Mouse (Mus musculus) heart, adult 11 months (tissue): ENCODE results near the gene Gm7137.
A peak's percentile ranks its signal among the peaks of the same experiment; 100 is the strongest.
"Not testable (repeated sequence)": the region's sequence is repeated elsewhere in the genome, so short reads cannot be mapped to it uniquely, and the experiment has no call there.

ENCODE experiments used
- DNase-seq: peaks from one replicate; pipeline ENCODE4 v3.0.0; 2022

The Gm7137 gene

DNA sequence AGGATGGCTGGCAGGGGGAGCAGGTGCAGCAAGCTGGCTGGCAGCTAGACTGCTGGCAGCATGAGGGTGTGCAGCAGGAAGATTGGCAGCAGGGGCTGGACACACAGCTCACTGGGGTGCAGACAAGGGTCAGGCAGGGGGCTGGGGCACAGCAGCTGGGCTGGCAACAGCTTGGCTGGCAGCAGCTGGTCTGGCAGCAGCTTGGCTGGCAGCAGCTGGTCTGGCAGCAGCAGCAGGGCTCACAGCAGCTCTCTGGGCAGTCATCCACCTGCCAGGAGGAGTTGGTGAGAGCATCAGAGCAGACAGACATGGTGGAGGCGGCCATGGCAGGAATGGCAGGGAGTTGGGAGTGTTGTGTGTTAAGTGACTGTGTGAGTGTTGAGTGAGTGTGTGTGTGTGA, at the start of gene Gm7137:
TSS of gene Gm7137 (minus strand) at position 325 of the 400 bp plus-strand sequence.
- peak; percentile 95 for DNase-seq

DNA sequence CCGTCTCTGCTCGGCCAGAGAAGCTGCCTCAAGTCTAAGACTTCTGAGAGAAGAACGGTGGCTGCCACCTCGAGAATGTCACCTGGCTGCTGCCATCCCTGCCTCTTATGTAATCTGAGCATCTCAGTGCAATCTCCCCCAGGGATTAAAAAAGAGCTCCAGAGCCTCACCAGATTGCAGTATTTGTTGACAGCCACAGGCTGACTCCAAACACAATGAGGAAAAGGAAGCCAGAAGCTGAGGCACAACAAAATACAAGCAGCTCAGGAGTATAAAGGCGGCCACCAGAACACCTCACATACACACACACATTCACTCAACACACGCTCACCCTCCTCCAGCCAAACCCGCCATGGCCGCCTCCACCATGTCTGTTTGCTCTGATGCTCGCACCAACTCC, 47.6 kb upstream of the Gm7137 start, which contains the start of gene Krtap10-10:
TSS of gene Krtap10-10 (plus strand) at position 301 of the 400 bp plus-strand sequence.
- no peak for DNase-seq

DNA sequence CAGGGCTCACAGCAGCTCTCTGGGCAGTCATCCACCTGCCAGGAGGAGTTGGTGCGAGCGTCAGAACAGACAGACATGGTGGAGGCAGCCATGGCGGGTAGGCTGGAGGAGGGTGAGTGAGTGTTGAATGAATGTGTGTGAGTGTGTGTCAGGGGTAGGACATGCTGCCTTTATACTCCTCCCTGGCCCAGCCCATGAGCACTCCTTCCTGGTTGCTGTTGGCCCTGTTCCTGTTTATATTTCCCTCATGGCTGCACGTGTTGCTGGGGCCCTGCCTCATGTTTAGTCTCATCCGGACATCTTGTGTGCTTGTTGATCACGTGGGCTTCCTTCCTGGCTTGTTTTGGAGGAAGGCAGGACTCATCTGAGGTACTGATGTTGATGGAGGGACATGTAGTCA, 39.0 kb upstream of the Gm7137 start, which contains the start of gene Krtap10-4:
TSS of gene Krtap10-4 (minus strand) at position 145 of the 400 bp plus-strand sequence.
- DNase-seq: peak; percentile 91

DNA sequence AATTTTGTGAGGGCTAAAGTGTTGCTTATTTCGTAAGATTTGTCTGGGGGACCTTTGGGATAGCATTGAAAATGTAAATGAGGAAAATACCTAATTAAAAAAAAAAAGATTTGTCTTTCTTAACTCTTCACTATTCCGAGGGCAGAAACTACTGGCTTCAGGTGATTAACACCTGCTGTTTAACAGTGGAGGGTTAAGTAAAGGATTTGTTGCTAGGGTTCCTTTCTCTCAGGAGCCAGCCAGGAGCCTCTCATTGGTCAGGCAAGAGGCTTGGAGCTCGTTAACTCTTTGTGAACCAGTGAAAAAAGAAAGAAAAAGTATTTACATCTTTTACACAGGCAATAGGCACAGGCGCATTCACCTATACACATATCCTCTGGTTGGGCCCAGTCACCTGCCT, 31.2 kb upstream of the Gm7137 start:
- no peak for DNase-seq

DNA sequence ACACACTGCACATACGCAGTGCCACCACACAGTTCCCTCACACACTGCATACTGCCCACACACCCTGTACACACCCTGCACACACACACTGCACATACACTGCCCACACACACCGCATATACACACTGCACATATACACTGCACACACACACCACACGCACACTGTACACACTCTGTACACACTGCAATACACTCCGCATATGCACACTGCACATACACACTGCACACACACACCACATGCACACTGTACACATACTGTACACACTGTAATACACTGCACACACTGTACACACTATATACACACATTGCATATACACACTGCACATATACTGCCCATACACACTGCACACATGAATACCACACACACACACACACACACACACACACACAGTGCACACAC, 30.5 kb upstream of the Gm7137 start:
- no peak for DNase-seq

DNA sequence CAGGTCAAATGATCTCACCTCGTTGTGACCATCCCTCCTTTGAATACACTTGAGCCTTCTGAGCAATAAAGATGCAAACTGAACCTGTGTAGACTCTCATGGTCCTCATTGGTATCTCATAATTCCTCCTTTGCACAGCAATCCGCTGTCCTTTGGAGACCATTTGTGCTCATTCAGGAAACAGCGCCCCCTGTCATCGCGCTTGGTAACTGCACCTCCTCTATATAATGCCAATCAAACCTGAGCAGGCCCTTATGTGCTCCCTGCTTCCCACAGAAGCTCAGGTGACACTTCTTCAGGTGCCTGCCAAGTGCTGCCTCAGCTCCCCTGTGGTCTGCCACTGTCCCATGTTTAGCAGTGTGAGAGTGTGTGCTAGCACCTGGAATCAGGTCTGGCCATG, 27.5 kb upstream of the Gm7137 start:
- DNase-seq: no peak

DNA sequence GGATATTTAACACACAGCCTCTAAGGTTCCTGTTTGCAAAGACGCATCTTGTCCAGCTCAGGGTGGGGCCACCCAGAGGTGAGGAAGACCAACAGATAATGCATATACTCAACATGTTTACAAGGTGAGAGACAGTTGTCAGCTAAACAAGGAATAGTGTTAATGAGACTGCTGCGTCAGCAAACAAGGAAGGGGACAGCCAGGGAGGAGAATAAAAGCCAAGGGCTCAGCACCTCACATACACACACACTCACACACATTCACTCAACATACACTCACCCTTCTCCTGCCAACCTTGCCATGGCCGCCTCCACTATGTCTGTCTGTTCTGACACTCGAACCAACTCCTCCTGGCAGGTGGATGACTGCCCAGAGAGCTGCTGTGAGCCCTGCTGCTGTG, 26.4 kb upstream of the Gm7137 start, which contains the start of gene Gm2696:
TSS of gene Gm2696 (plus strand) at position 301 of the 400 bp plus-strand sequence.
- DNase-seq: peak; percentile 83

DNA sequence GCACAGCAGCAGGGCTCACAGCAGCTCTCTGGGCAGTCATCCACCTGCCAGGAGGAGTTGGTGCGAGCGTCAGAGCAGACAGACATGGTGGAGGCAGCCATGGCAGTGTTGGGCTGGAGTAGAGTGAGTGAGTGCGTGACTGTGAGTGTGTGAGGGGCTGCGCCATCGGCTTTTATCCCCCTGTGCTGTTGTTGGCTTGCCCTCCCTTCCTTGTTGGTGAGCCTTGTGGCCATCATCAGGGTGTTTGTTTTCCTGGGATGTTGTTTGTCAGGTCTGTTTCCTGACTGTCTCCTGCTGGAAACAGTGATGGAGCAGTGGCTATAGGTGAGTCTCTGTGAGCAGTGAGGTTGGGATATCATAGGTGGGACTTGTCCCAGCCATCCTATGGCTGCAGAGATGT, 23.7 kb upstream of the Gm7137 start, which contains the start of gene Gm9507:
TSS of gene Gm9507 (minus strand) at position 101 of the 400 bp plus-strand sequence.
- no peak for DNase-seq

DNA sequence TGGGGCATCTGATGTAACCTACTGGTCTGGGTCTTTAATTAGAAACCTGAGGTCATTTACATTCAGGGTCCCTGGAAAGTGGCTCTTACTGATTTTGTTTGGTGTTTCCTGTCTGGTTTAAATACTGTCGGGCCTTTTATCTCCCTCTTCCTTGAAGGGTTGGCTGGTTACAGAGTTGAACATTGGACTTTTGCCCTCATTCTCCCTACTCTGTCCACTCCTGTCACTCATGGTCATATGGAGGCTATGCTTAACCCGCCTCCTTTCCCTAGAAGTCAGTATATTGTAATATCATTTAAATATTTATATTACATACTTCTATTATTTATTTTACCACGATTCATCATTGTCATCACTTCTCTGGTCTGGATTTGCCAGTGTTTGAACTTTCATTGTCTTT, 16.1 kb upstream of the Gm7137 start:
- peak; percentile 17 for DNase-seq

DNA sequence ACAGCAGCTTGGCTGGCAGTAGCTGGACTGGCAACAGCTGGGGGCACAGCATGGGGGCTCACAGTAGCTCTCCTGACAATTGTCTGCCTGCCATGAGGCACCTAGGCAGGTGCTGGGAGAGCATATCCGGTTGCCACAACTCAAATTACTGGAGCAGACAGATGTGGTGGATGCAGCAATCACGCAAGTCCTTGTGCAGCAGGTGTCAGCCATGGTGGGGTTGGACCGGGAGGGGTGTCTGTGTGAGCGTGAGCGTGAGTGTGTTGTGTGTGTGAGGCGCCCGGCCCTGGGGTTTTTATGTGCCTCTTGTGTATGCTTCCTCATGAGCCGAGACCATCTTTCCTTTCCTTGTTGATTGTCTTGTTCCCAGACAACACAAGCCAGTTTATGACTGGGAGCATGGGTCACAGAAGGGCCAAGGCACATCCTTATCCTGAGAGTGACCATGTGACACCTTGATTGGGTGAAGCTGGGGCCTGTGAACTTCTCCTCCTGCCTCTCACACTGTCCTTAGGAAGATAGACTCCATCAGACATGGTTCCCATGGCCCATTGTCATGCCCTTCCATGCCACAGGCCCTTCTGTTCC, 11.0 kb upstream of the Gm7137 start, which contains the start of gene Gm19668:
TSS of gene Gm19668 (minus strand) at position 213 of the 588 bp plus-strand sequence.
- peak; percentile 82 for DNase-seq

DNA sequence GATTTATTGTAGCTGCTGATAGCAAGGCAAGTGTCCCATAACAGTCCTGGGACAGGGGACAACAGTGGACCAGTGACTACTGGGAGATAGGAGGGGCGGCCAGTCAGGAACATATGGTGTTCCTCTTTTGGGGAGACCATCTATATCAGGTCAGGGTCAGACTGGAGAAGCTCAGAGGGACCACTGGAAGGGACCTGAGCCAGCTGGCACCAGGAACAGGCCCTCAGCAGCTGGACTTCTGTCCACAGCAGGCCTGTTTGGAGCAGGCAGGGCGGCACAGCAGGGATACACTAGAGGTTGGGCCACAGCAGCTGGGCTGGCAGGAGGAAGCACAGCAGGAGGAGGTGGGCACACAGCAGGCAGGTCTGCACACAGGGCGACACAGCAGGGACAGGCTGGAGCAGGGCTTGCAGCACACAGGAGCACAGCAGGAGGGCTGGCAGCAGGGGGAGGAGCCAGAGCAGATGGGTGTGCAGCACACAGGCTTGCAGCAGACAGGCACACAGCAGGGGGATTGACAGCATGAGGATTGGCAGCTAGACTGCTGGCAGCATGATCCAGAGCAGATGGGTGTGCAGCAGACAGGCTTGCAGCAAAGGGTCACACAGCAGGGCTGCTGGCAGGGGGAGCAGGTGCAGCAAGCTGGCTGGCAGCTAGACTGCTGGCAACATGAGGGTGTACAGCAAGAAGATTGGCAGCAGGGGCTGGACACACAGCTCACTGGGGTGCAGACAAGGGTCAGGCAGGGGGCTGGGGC, 10.3 kb upstream of the Gm7137 start:
- DNase-seq: peak; percentile 91

DNA sequence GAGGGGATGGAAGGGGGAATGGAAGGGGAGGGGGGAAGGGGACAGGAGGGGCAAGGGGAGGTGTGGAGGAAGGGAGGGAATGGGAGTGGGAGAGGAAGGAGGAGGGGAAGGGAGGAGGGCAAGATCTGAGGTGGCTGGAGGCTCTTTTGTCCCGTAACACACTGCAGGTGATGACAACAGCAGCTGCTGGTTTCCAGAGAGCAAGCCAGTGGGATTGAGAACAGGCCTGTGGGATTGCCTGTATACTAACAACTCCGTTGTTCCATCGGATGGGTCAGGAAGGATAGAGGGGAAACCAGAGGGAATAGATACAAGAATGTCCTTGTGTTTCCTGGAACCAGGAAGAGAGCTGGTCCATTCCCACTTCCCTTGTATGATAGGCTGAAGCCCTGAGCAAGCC, 9.7 kb upstream of the Gm7137 start:
- DNase-seq: peak; percentile 89

DNA sequence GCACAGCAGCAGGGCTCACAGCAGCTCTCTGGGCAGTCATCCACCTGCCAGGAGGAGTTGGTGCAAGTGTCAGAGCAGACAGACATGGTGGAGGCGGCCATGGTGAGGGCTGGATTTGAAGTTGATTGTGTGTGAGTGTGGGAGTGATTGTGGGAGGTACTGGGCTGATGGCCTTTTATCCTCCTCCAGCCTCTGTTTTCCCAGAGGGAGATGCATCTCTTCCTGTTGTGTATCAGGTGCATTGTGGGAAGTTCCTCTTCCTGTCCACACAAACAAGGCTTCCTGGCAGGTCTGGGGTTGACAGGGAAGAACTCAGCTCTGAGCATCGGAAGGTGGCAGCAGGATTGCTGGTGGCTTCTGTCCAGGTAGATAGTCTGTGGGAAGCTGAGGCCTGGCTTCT, 7.0 kb upstream of the Gm7137 start, which contains the start of gene Gm9639:
TSS of gene Gm9639 (minus strand) at position 101 of the 400 bp plus-strand sequence.
- peak; percentile 80 for DNase-seq

DNA sequence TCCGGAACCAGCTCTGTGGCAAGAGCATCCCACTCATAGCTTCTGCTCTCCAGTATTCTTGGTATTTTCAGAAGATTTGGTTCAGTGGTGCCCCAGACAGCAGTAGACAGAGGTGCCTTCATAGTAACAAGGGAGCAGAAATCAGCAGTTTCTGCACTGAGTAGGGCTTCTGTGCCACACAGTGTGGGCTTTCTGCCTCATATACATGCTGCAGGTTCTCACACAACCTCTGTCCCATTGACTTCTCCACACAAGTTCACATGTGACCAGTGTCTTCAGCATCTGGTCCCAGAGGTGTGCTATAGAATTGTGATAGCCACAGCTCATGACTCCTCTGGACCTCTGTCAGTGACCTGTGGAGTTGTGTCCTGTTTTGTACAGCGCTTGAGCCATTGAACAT, 621 bp upstream of the Gm7137 start:
- peak; percentile 67 for DNase-seq

DNA sequence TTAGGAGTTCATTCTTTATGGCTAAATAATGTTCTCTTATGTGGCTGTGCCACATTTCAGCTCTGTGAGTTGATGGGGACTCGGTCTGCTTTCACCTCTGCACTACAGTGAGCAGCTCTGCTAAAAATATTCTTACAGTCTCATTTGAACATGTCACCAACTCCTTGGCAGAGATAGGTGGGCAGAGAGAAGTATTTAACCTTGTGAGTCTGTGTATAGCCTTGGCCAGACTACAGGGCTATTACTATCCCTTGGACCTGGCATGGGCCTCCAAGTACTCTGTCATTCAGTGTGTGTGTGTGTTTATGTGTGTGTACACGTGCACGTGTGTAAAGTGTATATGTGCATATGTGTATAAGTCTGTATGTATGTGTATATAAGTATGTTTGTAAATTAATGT, 4.6 kb downstream of the Gm7137 start:
- peak; percentile 61 for DNase-seq

DNA sequence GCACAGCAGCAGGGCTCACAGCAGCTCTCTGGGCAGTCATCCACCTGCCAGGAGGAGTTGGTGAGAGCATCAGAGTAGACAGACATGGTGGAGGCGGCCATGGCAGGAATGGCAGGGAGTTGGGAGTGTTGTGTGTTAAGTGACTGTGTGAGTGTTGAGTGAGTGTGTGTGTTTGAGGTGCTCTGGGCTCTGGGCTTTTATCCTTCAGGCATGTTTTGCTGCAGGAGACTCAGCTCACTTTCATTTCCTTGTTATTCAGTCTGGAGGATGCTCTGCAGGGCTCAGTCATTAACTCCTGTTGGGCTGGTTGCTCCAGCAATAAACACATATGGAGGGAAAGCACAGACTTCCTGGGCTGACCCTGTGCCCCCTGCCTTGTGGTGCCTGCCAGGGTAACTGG, 5.6 kb downstream of the Gm7137 start, which contains the start of gene Gm3250:
TSS of gene Gm3250 (minus strand) at position 101 of the 400 bp plus-strand sequence.
- peak; percentile 77 for DNase-seq

DNA sequence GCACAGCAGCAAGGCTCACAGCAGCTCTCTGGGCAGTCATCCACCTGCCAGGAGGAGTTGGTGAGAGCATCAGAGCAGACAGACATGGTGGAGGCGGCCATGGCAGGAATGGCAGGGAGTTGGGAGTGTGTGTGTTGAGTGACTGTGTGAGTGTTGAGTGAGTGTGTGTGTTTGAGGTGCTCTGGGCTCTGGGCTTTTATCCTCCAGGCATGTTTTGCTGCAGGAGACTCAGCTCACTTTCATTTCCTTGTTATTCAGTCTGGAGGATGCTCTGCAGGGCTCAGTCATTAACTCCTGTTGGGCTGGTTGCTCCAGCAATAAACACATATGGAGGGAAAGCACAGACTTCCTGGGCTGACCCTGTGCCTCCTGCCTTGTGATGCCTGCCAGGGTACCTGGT, 11.2 kb downstream of the Gm7137 start, which contains the start of gene Gm7138:
TSS of gene Gm7138 (minus strand) at position 101 of the 400 bp plus-strand sequence.
- DNase-seq: peak; percentile 40

DNA sequence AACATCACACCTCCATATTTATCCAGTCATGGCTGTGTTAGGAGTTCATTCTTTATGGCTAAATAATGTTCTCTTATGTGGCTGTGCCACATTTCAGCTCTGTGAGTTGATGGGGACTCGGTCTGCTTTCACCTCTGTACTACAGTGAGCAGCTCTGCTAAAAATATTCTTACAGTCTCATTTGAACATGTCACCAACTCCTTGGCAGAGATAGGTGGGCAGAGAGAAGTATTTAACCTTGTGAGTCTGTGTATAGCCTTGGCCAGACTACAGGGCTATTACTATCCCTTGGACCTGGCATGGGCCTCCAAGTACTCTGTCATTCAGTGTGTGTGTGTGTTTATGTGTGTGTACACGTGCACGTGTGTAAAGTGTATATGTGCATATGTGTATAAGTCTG, 15.9 kb downstream of the Gm7137 start:
- DNase-seq: peak; percentile 86

DNA sequence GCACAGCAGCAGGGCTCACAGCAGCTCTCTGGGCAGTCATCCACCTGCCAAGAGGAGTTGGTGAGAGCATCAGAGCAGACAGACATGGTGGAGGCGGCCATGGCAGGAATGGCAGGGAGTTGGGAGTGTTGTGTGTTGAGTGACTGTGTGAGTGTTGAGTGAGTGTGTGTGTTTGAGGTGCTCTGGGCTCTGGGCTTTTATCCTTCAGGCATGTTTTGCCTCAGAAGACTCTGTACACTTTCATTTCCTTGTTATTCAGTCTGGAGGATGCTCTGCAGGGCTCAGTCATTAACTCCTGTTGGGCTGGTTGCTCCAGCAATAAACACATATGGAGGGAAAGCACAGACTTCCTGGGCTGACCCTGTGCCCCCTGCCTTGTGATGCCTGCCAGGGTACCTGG, 16.8 kb downstream of the Gm7137 start, which contains the start of gene Gm3238:
TSS of gene Gm3238 (minus strand) at position 101 of the 400 bp plus-strand sequence.
- peak; percentile 29 for DNase-seq

DNA sequence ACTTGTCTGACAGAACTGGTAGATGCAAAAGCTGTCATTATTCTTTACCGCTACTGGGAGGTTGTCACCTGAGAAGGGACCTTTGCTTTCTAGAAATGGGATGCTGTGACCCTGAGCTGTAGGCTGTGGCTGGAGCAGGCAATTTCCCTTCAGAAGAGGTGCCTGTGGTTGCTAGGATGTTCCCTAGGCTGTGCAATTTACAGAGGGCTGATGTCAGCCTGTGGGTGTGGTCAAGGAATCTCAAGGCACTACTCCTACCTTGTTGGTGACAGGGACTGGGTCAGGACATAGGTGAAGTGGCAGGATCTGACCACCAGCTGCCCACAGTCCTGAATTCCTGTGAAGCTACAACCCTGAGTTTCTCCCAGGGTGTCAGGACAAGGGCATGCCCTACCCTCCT, 18.3 kb downstream of the Gm7137 start:
- DNase-seq: peak; percentile 81

DNA sequence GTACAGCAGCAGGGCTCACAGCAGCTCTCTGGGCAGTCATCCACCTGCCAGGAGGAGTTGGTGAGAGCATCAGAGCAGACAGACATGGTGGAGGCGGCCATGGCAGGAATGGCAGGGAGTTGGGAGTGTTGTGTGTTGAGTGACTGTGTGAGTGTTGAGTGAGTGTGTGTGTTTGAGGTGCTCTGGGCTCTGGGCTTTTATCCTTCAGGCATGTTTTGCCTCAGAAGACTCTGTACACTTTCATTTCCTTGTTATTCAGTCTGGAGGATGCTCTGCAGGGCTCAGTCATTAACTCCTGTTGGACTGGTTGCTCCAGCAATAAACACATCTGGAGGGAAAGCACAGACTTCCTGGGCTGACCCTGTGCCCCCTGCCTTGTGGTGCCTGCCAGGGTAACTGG, 28.4 kb downstream of the Gm7137 start, which contains the start of gene Gm3233:
TSS of gene Gm3233 (minus strand) at position 101 of the 400 bp plus-strand sequence.
- peak; percentile 68 for DNase-seq

DNA sequence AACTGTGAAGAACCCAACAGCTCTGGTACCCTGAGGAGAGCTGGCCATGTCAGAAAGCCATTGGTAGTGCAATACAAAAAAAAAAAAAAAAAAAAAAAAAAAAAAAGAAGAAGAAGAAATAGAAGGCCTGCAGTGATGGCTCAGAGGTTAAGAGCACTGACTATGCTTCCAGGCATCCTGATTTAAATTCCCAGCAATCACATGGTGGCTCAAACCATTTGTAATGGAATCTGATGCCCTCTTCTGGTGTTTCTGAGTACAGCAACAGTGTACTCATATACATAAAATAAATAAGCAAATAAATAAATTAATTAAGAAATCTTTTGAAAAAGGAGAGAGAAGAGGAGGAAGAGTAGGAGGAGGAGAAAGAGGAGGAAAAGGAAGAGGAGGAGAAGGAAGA, 34.6 kb downstream of the Gm7137 start:
- DNase-seq: no peak

DNA sequence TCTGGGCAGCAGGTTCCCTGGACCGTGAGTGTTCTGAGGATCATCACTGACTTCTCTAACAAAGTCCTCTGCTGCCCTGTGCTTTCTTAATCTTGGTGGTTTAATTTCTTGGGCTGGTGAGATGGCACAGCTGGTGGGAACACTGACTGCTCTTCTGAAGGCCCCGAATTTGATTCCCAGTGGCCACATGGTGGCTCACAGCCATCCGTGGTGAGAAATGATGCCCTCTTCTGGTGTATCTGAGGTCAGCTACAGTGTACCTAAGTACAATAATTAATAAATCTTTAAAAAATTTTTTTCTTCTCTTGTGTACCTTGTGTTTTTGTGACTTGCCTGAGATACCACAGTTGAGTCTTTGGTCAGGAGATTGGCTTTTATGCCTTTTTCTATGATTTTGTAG, 35.7 kb downstream of the Gm7137 start:
- DNase-seq: not testable (repeated sequence)

DNA sequence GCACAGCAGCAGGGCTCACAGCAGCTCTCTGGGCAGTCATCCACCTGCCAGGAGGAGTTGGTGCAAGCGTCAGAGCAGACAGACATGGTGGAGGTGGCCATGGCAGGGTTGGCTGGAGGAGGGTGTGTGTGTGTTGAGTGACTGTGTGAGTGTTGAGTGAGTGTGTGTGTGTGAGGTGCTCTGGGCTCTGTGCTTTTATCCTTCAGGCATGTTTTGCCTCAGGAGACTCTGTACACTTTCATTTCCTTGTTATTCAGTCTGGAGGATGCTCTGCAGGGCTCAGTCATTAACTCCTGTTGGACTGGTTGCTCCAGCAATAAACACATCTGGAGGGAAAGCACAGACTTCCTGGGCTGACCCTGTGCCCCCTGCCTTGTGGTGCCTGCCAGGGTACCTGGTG, 36.7 kb downstream of the Gm7137 start, which contains the start of gene Gm9736:
TSS of gene Gm9736 (minus strand) at position 101 of the 400 bp plus-strand sequence.
- DNase-seq: peak; percentile 84
